Mouse (Mus musculus): ENCODE data around the gene Abcc10.

Gene Abcc10

DNA sequence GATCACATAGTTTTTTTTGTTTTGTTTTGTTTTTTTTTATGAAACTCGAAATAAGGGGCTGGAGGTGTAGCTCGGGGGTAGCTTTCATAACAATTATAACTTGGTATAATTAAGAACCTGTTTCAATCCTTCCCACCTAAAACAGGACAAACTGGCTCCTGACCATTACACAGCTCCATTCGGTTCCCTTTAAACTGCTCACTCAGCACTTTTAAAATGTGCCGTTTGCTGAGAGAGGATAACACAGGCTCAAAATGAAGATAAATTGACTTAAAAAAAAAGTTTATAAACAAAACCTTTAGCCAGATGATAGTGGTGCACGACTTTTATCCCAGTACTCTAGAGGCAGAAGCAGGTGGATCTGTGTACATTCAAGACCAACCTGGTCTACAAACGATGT is 42.7 kb downstream of the Abcc10 start:
- in situ Hi-C loops (cut with MboI, MseI) = no loop called here

DNA sequence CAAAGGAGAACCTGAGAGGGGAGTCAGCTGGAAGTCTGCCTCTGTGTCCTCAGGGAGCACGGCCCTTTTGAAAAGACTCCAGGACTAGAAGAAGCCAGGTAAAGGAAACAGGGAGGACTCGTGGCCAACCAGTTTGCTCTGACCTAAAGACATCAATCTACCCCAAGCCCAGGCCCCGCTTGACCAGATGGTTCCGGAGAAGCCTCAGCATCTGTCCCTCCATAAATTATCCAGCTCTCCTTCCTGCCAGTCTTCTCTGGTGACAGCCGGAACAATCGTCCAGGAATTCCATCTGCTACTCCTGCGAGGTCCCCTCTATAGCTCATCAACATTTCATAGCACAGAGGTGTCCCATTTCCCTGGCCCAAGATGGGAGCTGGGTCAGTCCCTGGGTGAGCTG is 43.5 kb downstream of the Abcc10 start:
- in situ Hi-C loops (cut with MboI, MseI) = no loop called here

DNA sequence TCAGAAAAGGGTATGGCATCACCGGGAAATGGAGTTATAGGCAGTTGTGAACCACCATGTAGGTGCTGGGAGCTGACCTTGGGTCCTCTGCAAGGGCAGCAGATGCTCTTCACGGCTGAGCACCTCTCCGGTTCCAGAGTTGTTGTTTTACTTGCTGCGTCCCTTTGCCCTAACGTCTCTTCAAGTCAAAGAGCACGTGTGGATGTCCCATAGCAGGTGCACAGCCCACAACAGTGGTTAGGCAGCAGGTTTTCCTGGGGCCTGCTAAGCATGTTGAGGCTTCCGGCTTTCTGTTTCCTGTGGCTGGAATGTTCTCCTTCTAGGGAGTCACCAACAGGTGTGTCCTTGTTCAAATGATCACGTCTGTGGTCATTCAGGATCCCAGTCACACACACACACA is 44.2 kb downstream of the Abcc10 start:
- in situ Hi-C loops (cut with MboI, MseI) = no loop called here

DNA sequence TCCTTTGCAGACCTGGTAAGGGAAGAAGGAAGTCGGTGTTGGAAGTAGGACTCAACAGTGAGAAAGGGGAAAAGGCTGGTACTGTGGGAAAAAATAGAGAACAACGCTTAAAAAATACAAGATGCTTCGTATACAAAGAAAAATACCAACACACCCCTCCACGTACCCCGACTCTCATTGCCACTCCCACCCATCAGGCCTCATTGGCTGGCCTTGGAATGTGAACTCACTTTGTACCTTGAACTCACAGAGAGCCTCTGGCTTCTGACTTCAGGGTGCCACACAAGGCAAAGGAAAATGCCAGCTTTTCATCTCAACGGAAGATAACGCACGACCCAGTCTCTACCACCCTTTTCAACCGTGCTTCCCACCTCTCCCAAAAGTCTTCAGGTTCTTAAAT is 45.0 kb downstream of the Abcc10 start:
- in situ Hi-C loops (cut with MboI, MseI) = no loop called here

DNA sequence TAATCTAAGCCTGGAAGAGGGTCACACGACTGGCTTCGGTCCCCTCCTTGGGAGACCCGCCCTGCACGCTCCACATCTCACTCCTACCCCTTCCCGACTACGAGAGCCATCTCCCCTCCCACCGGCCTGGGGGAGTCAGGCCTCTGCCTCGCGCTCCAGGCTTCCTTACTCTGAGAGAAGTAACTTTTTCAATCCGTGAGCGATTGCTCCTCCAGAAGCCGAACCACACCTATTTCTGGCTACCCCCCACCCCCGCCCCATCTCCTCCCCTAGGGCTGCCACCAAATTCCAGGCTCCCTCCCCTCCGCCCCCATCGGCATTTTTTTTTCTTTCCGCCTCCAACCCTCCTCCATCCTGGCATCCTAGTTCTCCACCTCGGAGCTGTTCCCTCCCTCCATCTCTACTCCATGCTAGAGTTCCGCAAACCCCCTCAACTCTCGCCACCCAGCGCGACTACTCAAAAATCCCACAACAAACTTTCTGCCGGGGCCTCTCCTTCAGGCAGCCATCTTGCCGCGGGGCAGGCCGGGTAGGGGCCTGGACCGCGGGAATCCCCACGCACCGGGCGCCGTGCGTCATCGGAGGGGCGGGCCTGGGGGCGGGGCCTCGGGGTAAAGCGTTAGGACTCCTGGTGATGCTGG is 45.5 kb downstream of the Abcc10 start, which contains the start of gene Tjap1:
Gene Tjap1, minus strand, starts transcription at position 544 of the 641 bp plus-strand sequence.
- in situ Hi-C loops (cut with MboI, MseI) = no loop called here

DNA sequence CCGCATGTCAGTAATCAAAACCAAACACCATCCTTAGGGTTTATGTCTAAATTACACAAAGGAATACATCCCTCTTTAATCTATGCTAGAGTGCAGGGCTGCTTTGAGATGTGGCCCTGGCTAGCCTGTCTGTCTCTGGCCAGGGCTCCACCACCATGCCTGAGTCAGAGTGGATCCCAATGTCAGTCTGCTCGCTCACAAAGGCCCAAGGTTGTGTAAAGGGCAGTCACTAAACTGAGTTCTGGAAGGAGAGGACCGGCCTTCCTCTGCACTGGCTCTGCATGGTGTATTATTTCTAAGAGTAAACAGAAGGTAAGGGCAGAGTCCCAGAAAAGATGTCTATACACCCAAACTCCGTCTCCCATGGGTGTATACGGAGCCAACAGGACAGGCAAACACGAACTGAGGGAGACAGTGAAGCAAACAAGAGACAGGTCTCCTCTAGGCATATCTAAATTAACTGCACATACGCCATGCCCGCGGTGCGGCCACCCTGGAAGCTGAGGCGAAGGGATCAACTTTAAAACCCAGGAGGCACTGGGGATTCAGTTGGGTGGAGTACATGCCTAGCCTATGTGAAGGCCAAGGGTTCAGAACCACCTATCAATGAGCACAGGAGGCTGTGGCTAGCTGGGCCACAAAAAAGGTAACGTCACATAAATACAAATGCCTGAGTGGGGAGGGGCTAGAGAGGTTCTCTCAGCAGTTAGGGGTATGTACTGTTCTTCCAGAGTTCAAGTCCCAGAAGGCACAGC is 50.0 kb downstream of the Abcc10 start:
- in situ Hi-C loops (cut with MboI, MseI) = no loop called here

DNA sequence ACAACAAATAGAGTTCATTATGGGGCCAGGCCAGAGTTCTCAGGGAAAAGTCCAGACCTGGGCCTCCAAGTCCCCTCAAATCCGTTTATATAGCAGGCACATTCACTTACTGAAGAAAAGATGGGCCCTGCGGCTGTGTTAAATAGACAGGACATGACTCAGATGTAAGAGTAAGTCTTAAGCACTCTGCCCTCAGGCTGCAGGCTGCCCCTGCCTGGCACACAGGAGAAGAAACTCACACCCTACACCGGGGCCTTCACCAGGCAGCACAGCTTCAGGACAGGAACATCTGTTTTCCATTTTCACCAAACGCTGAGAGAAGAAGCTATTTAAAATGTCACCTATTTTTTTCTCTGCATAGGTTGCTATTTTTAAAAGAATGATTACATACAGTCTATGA is 50.6 kb downstream of the Abcc10 start:
- in situ Hi-C loops (cut with MboI, MseI) = no loop called here

DNA sequence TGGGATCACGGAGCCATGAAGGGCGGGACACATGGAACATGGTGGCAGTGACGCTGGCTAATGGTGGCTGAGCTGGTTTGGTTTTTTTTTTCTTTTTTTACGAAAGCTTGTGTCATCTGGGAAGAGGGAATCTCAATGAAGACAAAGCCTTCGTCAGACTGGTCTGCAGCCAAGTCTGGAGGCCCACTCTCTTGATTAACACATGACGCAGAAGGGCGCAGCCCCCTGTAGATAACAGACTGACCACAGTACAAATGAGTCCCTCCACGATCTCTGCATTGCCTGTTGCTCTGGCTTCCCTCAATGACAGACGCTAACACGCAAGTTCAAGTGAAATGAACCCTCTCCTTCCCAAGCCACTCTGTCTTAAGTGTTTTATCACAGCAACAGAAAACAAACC is 52.6 kb downstream of the Abcc10 start:
- in situ Hi-C loops (cut with MboI, MseI) = no loop called here

DNA sequence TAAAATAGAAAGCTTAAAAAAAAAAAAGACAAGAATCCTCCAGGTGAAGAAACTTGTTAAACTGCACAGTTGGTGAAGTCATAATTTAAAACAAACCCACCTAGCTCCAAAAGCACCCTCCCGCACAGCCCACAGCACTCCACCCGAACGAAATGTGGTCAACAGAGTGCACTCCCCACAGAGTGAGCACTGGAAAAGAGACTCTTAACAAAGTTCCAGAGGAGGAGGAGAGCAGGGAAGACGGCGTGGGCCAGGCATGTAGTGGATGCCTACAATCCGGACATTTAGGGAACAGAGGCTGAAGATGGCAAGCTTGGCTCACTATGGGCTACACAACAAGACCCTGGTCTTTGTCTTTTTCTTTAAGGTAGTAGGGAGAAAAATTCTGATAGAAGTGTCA is 53.1 kb downstream of the Abcc10 start:
- in situ Hi-C loops (cut with MboI, MseI) = no loop called here

DNA sequence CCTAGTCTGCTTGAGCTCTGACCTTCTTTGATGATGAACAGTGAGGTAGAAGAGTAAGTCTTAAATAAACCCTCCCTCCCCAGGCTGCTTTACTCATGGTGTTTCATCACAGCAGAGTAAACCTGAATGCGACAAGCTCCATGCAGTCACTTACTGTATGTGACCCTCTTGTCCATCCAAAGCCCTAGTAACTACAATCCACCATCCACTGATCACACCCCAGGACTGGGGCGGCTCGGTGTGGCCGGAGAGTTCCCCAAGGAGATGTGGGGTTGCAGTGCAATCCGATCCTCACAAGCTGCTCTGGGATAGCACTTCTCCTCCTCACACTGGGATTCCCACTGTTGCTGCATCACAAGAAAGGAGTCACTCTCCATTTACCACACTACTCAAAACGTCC is 53.7 kb downstream of the Abcc10 start:
- in situ Hi-C loops (cut with MboI, MseI) = no loop called here

DNA sequence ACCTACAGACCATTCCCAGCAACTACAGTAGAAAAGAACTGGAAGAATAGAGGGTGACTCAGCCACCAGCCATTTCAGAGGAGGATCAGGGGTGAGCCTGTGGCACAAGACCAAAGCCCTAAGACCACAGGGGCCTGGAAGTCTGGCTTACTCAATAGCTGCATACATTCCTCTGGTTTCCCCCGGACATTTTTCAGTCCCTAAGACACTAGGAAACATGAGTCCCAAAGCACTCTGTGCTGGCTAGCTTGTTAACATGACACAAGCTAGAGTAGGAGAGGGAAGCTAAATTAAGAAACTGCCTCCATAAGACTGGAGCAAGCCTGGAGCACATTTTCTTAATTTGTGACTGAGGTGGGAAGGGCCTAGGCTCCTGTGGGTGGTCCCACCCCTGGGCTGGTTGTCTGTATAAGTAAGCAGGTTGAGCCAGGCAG is 54.3 kb downstream of the Abcc10 start:
- in situ Hi-C loops (cut with MboI, MseI) = no loop called here

DNA sequence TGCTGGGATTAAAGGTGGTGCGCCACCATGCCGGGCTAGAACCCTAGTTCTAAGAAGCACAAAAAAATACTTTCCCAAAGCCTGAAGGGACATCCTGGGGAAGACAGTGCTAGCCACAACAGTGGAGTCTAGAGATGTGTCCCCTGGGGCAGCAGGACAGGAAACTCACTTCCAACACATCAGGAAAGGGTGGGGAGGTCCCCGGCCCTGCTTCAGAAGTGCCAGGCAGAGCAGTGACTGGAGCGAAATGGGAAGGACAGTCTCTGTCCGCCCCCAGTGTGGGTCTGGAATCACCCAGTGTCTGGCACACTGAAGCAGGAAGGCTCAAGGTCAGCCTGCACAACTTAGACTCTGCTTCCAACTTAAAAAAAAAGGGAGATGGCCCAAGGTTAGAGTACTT is 55.5 kb downstream of the Abcc10 start:
- in situ Hi-C loops (cut with MboI, MseI) = no loop called here

DNA sequence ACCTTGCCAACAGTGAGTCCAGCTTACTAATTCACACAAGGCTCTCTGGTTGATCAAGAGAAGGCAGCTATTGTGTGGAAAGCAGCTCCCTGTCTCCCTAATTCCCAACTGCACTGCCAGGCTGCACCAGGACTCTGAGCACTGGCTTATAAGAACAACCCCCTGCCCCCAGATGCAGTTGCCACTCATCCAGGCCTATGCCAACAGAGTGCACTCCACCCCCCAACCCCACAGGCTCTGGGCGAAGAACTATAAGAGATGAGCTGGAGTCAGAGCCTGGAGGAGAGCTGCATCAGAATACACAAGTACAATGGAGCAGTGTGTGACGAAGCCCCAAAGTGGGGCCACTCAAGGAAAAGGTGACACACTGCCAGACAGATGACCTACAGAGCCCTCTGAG is 56.1 kb downstream of the Abcc10 start:
- in situ Hi-C loops (cut with MboI, MseI) = no loop called here

DNA sequence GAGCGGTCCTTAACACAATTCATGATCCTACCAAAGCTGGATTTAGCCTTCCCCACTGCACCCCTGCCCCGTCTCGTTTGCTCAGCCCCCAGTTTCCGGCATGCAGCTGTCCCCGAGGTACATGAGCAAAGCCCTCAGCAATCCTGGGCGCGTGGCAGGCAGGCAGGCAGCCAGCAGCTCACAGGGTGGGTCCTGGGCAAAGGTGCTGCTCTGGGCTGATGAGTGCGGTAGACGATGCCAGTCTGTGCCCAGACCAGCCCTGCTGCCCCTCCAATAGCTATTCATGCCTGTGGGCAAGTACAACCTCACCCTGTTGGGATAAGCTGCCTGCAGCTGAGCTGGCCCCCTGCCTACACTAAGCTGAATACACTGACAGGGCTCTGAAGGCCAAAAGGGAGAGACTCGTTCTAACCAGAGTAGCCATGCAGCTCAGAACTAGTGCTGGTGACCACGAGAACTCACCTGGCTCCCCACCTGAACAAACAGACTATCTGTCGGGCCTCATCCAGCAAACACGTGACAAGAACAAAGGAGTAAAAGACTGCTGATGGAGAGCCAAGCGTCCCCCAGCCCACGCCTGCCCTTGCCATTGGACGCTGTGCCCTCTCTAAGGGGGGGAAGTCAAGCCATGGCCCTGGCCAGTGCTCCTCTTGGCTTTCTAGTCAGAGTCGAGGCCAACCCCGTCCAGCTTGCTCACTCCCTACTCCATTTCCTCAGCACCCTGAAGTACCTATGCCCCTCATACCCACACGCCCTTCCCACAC is 58.2 kb downstream of the Abcc10 start:
- in situ Hi-C loops (cut with MboI, MseI) = no loop called here

DNA sequence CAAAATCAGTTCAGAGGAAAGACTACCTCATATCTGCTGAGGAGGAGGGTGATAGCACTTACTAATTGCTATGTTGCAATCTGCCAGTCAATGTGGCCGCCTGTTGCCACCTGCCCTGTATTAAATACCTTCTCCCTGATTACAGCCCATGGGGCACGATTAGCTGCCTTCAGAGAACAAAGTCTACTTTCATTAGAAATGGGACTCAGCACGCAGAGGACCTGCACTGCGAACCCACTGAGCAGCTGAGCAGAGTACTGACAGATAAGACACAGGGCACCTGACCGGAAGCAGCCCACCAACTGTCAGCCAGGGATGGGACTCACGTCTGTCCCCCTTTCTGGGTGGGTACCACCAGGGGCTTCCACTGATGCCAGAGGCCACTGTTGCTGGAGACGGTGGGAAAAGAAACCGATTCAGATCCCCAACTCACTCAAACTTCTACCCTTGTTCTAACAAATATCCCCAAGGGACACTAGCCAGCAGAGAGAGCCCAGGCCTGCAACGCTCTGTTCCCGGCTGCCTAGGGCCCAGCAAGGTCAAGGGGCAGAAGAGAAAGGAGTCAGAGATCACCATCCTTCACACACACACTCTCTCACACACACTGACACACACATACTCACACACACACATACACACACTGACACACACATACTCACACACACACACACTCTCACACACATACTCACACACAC is 60.0 kb downstream of the Abcc10 start:
- in situ Hi-C loops (cut with MboI, MseI) = no loop called here

DNA sequence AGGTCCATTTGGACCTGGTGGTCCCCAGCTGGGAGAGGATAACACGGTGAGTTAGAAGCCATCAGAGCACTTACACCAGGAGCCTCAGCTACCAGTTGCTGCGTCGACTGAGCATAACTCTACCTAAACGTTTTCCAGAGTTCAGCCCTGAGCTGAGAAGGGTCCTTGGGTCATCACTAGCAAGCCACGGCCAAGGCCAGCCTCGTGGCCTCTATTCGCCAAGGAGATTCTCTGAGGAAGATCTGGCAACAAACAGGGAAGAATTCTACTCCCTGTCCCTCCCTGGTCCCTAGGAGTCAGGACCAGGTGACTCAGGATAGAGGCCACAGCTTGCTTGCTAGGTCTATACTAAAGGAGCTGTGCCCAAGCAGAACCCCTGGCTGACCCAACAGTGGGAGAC is 60.6 kb downstream of the Abcc10 start:
- in situ Hi-C loops (cut with MboI, MseI) = no loop called here

DNA sequence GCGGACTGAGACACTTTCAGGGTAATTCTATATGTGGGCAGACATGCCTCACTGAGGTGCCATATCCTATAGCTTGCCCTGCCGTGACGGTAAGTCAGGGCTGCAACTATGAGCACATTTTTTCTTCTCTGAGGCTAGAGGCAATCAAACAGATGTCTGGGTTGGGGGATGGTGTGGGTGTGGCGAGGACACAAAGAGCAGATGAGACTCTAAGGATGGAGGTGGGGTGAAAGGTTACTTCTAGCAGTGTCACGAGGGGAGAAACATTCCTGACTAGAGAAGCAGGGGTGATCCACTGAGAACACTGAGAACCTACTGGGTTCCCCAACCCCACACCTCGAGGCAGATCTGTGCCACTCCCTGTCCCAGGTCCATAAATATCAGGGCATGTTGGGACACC is 61.2 kb downstream of the Abcc10 start:
- in situ Hi-C loops (cut with MboI, MseI) = no loop called here

DNA sequence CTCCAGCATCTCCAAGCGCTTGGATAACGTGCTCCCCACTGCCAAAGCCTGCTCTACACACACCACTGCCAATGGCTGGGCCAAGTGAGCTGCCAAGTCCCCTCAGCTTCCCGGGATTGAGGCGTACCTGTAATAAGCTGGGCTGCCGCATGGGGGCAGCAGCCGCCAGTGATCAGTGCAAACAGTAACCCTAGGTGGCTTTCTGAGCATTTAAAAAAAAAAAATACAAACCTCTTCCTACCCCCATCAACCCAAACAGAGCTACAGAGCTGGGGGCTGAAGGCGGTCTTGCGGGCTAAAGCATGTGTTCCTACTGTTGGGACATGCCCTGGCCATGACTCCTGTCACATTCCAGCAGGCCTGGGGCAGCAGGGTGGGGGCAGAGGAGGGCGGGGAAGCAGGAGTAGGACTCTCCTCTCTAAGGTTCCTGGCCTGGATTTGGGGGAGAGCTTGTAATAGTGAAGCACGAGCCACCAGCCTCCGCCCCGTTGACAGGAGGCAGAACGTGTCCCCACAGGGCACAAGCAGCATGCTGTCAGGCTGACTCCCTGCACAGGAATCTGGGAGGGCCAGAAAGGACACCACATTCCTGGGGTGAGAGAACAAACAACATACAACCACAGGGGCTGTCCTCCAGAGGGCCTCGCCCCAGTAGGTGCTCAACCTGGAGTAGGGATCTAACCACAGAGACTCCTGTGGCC is 62.1 kb downstream of the Abcc10 start:
- in situ Hi-C loops (cut with MboI, MseI) = no loop called here

DNA sequence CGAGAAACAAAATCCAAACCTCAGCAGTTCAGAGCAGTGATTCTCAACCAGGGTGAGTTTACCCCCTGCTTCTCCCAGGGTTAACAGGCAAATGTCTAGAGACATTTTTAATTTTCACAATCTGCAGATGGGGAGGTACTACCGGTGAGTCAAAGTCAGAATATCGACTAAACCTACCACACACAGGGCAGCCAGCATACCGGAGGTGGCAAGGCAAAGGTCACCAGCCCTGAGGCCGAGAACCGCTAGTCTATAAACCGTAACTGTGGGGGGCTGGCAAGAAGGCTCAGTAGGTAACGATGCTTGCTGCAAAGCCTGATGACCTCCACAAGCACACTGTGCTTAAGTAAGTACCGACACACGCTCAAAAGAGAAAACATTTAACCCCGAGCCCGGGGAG is 62.6 kb downstream of the Abcc10 start:
- in situ Hi-C loops (cut with MboI, MseI) = no loop called here

DNA sequence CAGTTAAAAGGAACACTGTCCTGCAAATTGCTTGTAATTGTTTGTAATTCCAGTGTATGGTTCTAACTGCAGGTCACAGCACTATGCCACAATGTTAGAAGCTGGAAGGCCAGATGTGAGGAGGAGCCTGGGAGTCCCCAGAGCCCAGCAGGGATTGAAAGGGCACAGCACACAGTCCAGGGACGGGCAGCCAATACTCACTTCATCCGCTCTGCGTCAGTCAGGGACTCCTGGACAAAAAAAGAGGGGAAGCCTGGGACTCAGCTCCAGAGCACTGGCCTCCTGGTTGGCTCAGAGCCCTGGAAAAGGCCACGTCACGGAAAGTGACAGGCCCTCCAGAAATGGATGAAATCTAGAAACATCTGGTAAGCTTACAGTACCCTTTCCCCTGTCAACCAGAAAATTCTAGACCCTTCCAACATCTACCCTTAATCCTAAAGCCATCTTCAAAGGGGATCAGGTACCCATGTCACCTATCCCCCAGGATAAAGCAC is 65.9 kb downstream of the Abcc10 start:
- in situ Hi-C loops (cut with MboI, MseI) = no loop called here

DNA sequence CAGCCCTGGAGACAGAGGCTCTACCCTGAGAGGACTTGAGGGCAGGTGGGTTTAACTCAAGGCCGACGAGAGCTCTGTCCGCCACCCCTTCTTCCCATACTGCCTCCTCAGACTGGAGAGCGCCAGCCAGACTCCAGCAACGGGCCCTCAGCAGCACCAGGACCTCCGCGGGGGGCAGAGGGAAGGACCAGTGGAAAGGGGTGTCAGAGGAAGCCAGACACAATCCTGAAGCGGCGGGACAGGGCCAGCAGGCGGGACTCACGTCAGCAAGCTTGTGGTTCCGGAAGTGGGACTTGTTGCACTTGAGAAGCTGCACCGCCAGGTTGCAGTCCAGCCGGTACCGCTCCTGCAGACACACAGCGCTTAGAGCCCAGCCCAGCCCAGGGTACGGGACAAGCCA is 68.5 kb downstream of the Abcc10 start:
- in situ Hi-C loops (cut with MboI, MseI) = no loop called here
